Mouse (Mus musculus) cerebellum, adult 9-10 months (tissue): ENCODE results near the gene Gm28372.
"Not testable (repeated sequence)": the region's sequence is repeated elsewhere in the genome, so short reads cannot be mapped to it uniquely, and the experiment has no call there.

Experiments
- DNase-seq: peaks from one replicate; pipeline ENCODE4 v3.0.0; 2022

Gene Gm28372

DNA sequence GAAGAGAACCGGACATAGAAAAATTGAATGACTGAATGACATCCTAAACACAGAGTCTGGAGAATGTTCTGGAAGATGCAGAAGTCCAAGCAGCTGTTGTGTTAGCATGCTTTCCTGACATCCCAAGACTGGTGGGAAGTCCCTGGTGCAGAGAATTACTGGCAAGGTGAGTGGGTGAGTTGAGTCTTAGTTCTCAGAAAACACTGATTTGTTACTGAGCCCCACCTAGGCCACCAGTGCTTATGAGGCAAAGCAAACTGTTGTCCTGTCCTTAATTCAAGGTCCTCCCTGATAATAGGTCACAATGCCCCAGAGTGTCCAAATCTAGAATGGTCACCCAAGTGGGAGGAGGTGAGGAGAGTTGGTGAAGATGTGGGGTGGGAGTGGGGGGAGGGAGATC lies at the start of gene Gm28372, which contains the start of gene 1700020A23Rik:
Gm28372 (plus strand) TSS at position 301 of the 400 bp plus-strand sequence.
1700020A23Rik (plus strand) TSS at position 321 of the 400 bp plus-strand sequence.
- no peak for DNase-seq

DNA sequence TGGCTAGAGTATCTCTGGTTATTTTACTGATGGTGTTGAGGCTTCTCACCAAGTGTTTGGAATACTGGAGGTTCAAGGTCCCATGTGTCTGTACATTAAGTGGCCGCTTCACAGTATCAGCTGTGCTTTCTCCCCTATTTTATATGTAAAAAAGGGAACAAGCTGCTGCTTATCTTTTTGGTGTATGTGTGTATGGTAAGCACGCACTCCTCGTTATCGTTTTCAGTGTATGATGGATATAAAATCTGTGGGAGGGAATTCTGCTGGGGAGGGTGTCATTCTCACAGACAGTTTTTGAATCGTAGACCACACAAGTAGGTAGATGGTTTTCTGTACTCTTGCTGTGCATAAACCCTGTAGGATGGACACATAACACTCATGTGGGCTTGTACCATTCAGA lies 47.5 kb upstream of the Gm28372 start:
- no peak for DNase-seq

DNA sequence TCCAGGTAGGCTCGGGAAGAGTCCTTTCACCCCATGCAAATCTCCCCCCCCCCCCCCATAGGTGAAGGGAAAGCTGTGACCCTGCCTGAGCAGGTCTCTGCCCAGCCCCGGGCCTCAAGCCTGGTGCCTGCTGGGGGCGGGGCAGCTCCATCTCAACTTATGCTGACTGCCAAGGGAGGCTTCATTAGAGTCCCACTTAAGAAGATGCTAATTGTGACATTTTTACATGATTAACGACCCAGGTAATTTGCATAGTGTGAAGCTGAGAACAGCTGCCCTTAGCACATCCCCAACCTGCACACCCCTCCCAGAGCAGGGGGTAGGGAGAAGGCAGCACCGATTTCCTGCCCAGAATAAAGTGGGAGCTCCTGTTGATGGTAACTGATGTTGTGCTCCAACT lies 46.2 kb upstream of the Gm28372 start:
- no peak for DNase-seq

DNA sequence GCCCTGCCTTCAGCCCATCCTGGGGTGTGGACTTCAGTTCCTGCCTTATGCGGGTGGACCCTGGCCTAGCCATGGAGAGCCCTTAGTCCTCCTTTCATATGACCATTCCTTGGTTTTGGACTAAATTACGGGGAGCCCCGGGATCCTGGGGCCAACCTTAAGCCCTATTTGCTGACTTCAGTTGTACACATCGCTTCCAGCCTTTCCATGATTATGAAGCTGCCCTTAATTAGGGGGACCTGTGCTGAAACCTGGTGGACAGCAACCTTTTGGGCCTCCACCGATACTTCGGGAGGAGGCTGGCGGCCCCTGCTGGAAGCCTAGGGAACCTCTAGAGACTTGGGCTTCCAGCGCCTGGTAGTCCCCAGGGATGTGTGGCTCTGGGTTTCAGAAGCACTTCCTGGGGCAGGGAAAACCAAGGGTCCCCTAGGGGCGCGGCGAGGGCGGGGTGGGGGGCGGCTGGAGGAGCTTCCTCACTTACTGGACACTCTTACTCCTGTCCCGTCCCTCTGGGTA lies 42.5 kb upstream of the Gm28372 start:
- DNase-seq: peak; percentile 6

GRCm38 (mm10) chr2:130365211-130366094 lies 39.6 kb upstream of the Gm28372 start:
- no peak for DNase-seq

DNA sequence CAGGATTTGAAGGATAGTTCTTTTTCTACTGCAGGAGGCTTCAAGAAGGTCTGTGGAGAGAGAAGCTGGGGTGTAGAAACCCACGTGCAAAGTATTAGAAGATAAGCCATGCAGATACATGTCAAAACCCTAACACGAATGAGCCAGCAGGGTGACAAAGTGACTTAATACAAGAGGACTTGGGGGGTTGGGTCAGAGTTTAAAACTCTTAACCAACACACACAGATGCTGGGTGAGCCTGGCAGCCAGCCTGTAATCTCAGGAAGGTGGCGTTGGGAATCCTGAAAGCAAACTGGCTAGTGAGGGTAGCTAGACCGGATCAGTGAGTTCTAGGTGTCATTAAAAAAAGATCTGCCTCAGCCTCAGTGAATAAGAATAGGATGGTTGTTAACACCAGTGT lies 37.7 kb upstream of the Gm28372 start:
- DNase-seq: no peak

DNA sequence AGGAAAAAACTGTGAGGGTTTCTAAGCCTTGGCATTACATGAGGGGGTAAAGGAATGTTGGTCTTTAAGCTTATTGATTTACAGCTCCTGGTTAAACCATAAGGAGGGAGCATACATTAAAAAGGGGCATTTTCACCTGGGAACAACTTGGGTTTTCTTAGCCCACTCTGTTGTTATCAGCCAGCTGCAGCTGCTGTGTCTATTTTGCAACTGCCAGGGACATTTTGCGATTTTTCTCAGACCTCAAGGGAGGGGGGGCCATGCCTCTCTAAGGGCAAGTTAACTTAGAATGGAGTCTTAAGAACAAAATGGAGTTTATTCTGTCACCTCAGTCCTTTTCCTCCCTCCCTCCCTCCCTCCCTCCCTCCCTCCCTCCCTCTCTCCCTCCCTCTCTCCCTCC lies 32.0 kb upstream of the Gm28372 start:
- not testable (repeated sequence) for DNase-seq

GRCm38 (mm10) chr2:130374951-130375350 lies 30.1 kb upstream of the Gm28372 start:
- peak; percentile 31 for DNase-seq

GRCm38 (mm10) chr2:130383205-130383604 lies 21.8 kb upstream of the Gm28372 start:
- DNase-seq: no peak

DNA sequence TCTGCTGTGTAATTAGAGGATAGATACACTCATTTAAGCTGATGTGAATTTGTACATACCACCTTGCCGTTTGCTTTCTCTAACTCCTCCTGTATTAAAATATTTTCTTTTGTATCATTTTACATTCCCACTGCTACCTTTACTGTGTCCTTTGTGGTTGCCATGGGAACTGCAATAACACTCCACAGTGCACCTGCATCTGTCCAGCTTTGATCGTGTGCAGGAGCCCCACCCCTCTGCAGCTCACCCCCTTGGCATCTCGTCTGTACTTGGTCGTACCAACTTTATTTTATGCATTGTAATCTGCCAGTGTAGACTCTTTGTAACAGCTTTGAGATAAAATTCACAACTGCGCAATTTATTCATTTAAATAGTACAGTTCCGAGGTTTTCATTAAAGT lies 21.1 kb upstream of the Gm28372 start:
- DNase-seq: no peak

DNA sequence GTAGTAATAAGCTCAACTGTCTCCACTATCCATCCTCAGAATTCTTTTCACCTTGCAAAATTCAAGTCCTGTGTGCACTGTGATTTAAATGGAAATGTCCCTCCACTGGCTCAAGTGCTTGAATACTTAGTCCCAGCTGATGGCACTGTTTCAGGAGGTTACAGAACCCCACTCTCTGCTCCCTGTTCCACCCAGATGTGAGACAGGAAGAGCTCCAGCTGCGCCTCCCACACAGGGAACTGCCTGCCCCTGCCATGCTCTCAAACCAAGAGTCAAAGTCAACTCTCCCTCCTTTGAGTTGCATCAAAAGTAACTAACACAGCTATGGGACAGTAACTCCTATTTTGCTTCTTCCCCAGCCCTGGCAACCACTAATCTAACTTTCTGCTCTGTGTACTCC lies 18.8 kb upstream of the Gm28372 start:
- DNase-seq: no peak

GRCm38 (mm10) chr2:130388796-130389195 lies 16.2 kb upstream of the Gm28372 start:
- no peak for DNase-seq

DNA sequence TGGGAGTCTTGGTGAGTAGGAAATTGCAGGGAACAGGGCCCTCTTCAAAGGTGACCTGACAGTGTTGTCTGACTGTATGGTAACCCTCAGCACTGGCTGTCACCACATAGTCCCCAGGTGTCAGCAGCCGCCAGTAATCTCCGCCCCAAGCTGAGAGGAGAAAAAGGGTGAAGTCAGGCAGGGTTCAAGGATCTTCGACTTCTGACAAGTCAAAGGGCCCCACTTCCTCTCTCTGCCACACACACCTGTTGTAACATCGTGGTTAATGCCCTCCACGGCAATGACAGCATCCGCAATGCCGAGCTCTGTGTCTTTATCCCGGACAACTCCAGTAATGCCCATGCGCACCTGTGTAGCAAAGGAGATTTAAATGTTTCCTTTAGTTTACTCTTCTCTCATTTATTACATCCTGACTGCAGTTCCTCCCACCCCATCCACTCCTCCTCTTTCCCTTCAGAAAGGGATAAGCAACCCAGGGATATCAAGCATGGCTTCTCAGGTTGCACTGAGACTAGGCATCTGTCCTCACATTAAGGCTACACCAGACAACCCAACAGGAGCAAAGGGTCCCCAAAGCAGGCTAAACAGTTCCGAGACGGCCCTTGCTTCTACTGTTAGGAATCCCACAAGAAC lies 13.9 kb upstream of the Gm28372 start:
- DNase-seq: no peak

- no peak for DNase-seq
Observed at GRCm38 (mm10) chr2:130392836-130393235, 12.2 kb upstream of the Gm28372 start.

- DNase-seq: no peak
Observed at GRCm38 (mm10) chr2:130395696-130396095, 9.3 kb upstream of the Gm28372 start.

DNA sequence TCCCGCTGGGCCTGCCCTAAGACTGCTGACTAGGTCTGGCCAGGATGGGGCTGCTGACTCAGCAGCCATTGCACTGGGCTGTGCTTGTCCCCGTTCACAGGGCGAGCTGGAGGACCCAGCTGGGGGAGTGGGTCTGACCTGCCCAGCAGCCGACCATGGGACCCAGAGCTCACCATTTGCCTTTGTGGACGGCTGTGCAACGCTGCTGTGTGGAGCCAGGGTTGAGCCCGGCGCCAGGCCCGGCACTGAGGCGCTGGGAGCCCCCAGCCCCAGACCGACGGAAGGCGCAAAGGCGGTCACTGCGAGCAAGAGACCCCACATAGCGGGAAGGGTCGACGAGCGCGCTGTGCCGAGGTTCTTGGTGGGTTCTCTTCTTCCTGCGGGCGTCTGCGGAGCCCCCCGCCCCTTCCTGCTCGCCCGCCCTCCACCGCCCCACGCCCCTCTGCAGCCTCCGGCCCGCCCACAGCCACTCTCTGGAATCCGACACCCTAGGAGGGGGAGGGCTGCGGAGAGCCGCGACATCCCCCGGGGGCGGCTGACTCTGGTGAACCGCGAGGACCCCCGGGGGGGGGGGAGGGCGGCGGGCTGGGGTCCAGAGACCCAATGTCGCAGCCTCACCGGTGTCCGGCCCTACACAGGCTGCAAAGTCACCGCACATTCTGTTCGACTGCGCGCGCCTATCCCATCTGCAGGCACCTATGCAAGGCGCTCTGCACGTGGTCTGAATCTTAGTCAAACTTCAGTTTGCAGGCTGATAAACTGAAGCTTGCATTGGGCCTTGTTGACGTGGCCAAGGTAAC lies 7.7 kb upstream of the Gm28372 start, which contains the start of gene Cpxm1:
Cpxm1 (minus strand) TSS at position 389 of the 800 bp plus-strand sequence.
- DNase-seq: no peak

GRCm38 (mm10) chr2:130398091-130398490 lies 6.9 kb upstream of the Gm28372 start:
- no peak for DNase-seq

DNA sequence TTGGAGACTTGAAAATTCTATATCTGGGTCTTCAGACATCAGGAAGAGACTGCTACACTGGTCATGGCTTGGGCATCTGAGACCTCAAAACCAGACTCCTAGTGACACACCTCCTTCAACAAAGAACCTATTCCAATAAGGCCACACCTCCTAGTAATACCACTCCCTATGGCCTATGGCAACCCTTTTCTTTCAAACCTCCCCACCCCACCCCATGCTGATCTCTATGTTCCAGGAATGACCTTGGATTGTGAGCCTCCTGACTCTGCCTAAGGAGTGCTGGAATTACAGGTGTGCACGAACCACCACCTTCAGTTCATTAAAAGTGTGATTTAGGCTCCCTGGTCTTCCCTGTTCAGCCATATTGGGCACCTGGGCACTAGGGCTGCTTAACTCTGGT lies 5.0 kb upstream of the Gm28372 start:
- DNase-seq: no peak

GRCm38 (mm10) chr2:130401891-130402290 lies 3.1 kb upstream of the Gm28372 start:
- DNase-seq: no peak

DNA sequence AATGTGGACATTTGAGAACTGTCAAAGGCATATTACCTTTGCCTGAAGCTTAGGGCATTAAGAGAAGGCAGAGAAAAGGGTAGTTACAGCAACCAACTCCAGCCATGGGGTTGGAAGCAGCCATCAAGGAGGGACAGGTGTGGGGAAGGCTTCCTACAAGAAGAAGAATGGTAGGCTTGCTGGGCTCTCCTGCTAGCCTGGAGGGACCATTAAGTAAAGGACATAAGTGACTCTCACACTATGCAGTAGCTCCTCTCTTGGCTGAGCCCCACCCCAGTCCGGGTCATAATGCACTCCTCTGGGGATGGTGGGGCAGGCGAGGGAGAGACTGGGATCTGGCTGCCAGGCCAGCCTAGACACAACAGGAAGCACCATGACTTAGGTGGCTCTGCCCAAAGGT lies 1.1 kb downstream of the Gm28372 start, which contains the start of gene Tmem239:
Tmem239 (plus strand) TSS at position 301 of the 400 bp plus-strand sequence.
- no peak for DNase-seq

DNA sequence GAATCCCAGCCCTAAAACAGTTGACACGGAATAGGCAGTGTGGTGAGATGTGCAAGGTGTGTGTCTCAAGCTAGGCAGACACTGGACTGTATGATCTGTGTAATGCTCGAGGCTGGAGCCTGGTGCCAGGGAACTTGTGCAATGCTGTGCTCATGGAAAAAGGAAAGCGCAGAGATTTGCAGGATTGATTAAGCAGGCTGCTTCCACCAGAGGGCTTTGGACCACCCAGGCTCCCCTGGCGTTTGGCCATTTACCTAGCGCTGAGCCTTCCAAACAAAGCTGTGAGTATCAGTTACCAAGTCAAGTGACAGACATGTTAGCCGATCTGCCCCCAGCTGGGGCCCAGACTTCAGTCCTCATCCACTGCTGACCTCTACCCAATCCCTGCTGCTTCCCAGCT lies 3.2 kb downstream of the Gm28372 start:
- no peak for DNase-seq

DNA sequence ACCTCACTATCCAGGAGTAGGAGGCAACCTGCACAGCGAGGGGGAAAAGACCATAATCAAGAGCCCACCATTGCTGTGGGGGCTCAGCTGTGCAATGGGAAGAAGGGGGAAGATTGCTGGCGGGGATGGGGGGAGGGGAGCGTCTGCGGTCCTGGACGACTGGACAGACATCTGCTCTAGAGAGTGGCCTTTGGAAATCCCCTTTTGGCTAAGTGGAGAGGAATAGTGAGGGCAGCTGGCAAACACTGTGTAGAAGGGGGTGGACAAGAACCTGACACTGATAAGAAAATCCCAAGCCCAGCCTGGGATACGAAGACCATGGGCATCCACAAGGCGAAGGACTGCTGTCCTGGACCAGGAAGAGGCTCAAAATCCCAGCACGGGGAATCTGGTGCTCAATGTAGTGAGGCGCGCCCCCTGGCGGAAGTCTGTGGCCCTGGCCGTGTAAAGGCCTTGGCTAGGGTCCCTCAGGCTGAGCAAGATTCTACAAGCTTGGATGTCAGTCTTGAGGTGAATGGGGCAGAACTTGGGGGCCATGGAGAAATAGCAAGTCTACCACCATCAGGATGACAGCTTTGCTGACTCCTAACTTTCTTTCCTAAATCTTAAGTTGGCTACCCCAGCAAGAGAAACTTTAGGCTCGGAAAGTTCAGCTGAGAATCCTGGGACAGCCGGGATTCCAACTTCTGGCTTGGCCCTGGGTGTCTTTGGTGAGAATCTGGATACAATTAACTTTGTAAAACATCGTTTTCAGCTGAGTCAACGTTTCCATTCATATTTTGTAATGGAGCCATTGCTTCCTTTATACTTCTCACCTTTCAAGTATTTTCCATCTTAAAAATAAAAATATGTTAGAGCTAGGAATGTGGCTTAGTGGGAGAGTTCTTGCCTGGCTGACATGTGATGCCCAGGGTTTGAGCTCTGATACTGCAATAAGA lies 6.8 kb downstream of the Gm28372 start:
- peak; percentile 85 for DNase-seq
